Mouse (Mus musculus) heart, postnatal 14 days (tissue): ENCODE measurements around the gene Serpine3. TPM values are rescaled to one million over a fixed set of nuclear protein-coding genes. Genes with fewer than 3 reads are reported as not detected.

Experiments used
- DNase-seq, 2 experiments: peaks; one replicate each; pipeline ENCODE4 v3.0.0; 2021 to 2022
- intact Hi-C: fragments of 180-260 bp; cut with DNase I; formaldehyde crosslinking; loops from one replicate; pipeline ENCODE4 v1.15.1; 2025
- total RNA-seq, 2 experiments: library from RNA; stranded (reverse); gene quantifications; 2 replicates each; pipeline ENCODE4 v1.2.3; 2021

Gene Serpine3
- total RNA-seq, 2 experiments from 2014 or later: not detected

- intact Hi-C loops: no loop called here
- DNase-seq: no peak
Measured at GRCm38 (mm10) chr14:62733666-62734065, 70.2 kb downstream of the Serpine3 start.

GRCm38 (mm10) chr14:62735646-62736045 lies 72.2 kb downstream of the Serpine3 start:
- DNase-seq: no peak
- intact Hi-C loops: no loop called here

Other genes with a start within 250 kb of the Serpine3 start
- not detected for gene Gucy1b2, start 207.4 kb upstream of the Serpine3 start, total RNA-seq
- 1 to 10 TPM; 3.6 to 4.3 TPM for gene Fam124a, start 107.9 kb upstream of the Serpine3 start, total RNA-seq
- not detected for gene Gm4131, start 96.7 kb upstream of the Serpine3 start, total RNA-seq
- 10 to 100 TPM; 20.6 to 25.6 TPM for gene Ints6, start 97.5 kb downstream of the Serpine3 start, total RNA-seq
- gene Wdfy2, start 174.0 kb downstream of the Serpine3 start, total RNA-seq: 1 to 10 TPM; 8.1 to 8.6 TPM